In the genomic region with DNA sequence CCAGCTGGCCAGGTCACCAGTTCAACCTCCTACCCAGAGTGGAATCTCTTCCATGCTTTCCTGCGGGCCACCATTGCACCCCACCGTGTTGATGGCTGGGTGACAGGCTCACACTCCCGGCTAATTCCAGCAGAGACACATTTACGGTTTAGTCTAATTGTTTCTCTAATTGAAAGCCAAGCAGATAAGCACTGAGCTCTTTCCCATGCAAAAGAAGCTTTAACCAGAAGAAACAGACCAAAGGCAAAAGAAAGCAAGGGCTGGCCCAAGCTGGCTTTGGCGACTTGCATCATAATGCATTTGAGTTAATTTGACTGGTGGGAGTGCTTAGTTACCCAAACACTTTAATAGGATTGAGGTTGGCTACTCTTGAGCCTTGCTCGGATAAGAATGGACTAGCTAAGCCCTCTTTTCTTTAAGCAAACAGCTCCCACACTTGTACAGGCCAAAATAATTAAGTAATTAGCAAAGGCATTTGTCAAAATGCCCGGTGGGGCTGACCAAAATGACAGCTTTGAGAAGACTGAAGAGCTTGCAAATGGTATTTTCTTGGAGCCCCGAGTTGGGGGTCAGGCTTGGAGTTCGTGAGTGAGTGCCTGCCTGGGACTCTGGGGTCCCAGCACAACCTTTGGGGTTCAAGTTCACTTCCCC, we compare ENCODE assay signal across 19 mouse cellular contexts.
DNase-seq lines count a peak whose midpoint lies in the region; ATAC-seq lines count a peak whose summit lies in the region.
"Had no signal": no experiment of that assay in that cellular context is flagged by ENCODE, and none has a peak within 500 bp of the region (broad histone marks: within the 10 kb centered on the region; RNA-seq: fewer than 3 reads in every experiment).

No protein-coding gene starts in this region.

- H3K4me2 ChIP-seq in midbrain, embryonic 14.5 days (ENCODE audit: low read length) = no peak overlapping the region
- no peak overlapping the region for H3K4me2 ChIP-seq in midbrain, embryonic 11.5 days
- H3K4me2 ChIP-seq: embryonic facial prominence, embryonic 15.5 days; heart, embryonic 11.5 days; intestine, embryonic 15.5 days; liver, embryonic 13.5 days had no signal

- no peaks in the 10 kb centered on the region for H3K36me3 ChIP-seq in midbrain, embryonic 14.5 days (ENCODE audit: control insufficient read depth, insufficient read depth, low read length)
- H3K36me3 ChIP-seq in midbrain, embryonic 11.5 days (ENCODE audit: control insufficient read depth, insufficient read depth, low read length) = no peaks in the 10 kb centered on the region
- H3K36me3 ChIP-seq: embryonic facial prominence, embryonic 15.5 days; intestine, embryonic 15.5 days; liver, embryonic 13.5 days had no signal

- H3K9ac ChIP-seq in midbrain, embryonic 14.5 days (replicated peaks; ENCODE audit: low read length) = no peak overlapping the region
- H3K9ac ChIP-seq in midbrain, embryonic 11.5 days (ENCODE audit: low read length) = no peak overlapping the region
- H3K9ac ChIP-seq: embryonic facial prominence, embryonic 15.5 days; intestine, embryonic 15.5 days; liver, embryonic 13.5 days had no signal

- no peaks in the 10 kb centered on the region for H3K9me3 ChIP-seq in midbrain, embryonic 14.5 days (ENCODE audit: control insufficient read depth, low read length)
- no peaks in the 10 kb centered on the region for H3K9me3 ChIP-seq in midbrain, embryonic 11.5 days (ENCODE audit: control insufficient read depth, low read length)
- H3K9me3 ChIP-seq: embryonic facial prominence, embryonic 15.5 days; intestine, embryonic 15.5 days; liver, embryonic 13.5 days had no signal

- ATAC-seq in midbrain, embryonic 14.5 days (ENCODE audit: low FRiP score, low TSS enrichment) = no peak
- ATAC-seq in midbrain, embryonic 11.5 days (ENCODE audit: low FRiP score) = no peak
- ATAC-seq: intestine, embryonic 15.5 days had no signal

- H3K4me1 ChIP-seq in midbrain, embryonic 14.5 days (ENCODE audit: control insufficient read depth, insufficient read depth, low read length) = no peaks in the 10 kb centered on the region
- peaks cover 7% of the 10 kb centered on the region; the same call in 1 of the 2 replicates for H3K4me1 ChIP-seq in midbrain, embryonic 11.5 days (ENCODE audit: control insufficient read depth, insufficient read depth, low read length)

- WGBS in midbrain, embryonic 14.5 days = 3% methylated on average over 9 of the region's 9 CpGs
- WGBS in midbrain, embryonic 11.5 days = 3% methylated on average over 9 of the region's 9 CpGs

- H3K4me3 ChIP-seq in midbrain, embryonic 14.5 days (replicated peaks; ENCODE audit: low read depth, low read length) = no peak overlapping the region
- H3K4me3 ChIP-seq in midbrain, embryonic 11.5 days (ENCODE audit: low read depth, low read length) = no peak overlapping the region
- H3K4me3 ChIP-seq: embryonic facial prominence, embryonic 15.5 days; intestine, embryonic 15.5 days; liver, embryonic 13.5 days had no signal

- H3K27me3 ChIP-seq in midbrain, embryonic 14.5 days (ENCODE audit: control insufficient read depth, insufficient read depth, low read length) = peaks cover 63% of the 10 kb centered on the region
- peaks cover 73% of the 10 kb centered on the region for H3K27me3 ChIP-seq in midbrain, embryonic 11.5 days (ENCODE audit: control insufficient read depth, insufficient read depth, low read length)

- H3K27ac ChIP-seq in midbrain, embryonic 14.5 days (replicated peaks; ENCODE audit: low read depth, low read length) = no peak overlapping the region
- H3K27ac ChIP-seq in midbrain, embryonic 11.5 days (ENCODE audit: low read depth, low read length) = no peak overlapping the region
- H3K27ac ChIP-seq: embryonic facial prominence, embryonic 15.5 days; intestine, embryonic 15.5 days; liver, embryonic 13.5 days had no signal

- peak; percentile 71 for DNase-seq in heart, adult 11 months
- no peak for DNase-seq in heart, adult 18-20 months
- DNase-seq in midbrain, embryonic 14.5 days = peak; percentile 39
- no peak for DNase-seq in midbrain, embryonic 11.5 days (ENCODE audit: low spot score, missing footprints)
- DNase-seq in embryo, embryonic 10 days (ENCODE audit: low spot score) = peak; percentile 58
- DNase-seq in retina, postnatal 1 day = peak; percentile 77
- DNase-seq in lung, postnatal 10 days = no peak
- DNase-seq in natural killer cell, adult 2 months (ENCODE audit: low spot score in 2 of 2) = no peak
- DNase-seq: adrenal gland, postnatal 25 days; cerebellum, adult 9-11 months; gastrocnemius, postnatal 14 days; heart, postnatal 36 days; kidney, postnatal 25 days; layer of hippocampus, postnatal 36 days; liver, embryonic 13.5 days; thymus, adult 2 months had no signal

Comparison
In these comparisons a context has a peak if more than half of its experiments do, and no peak if none do; other contexts are left out.
1. DNase-seq: peak in heart, adult 11 months (single experiment), midbrain, embryonic 14.5 days (single experiment), embryo, embryonic 10 days (single experiment) and retina, postnatal 1 day (single experiment); none in heart, adult 18-20 months (0 of 2), midbrain, embryonic 11.5 days (single experiment), lung, postnatal 10 days (single experiment) and natural killer cell, adult 2 months (0 of 2).